Comparison of ENCODE assay signal across 8 mouse cellular contexts in the genomic region with DNA sequence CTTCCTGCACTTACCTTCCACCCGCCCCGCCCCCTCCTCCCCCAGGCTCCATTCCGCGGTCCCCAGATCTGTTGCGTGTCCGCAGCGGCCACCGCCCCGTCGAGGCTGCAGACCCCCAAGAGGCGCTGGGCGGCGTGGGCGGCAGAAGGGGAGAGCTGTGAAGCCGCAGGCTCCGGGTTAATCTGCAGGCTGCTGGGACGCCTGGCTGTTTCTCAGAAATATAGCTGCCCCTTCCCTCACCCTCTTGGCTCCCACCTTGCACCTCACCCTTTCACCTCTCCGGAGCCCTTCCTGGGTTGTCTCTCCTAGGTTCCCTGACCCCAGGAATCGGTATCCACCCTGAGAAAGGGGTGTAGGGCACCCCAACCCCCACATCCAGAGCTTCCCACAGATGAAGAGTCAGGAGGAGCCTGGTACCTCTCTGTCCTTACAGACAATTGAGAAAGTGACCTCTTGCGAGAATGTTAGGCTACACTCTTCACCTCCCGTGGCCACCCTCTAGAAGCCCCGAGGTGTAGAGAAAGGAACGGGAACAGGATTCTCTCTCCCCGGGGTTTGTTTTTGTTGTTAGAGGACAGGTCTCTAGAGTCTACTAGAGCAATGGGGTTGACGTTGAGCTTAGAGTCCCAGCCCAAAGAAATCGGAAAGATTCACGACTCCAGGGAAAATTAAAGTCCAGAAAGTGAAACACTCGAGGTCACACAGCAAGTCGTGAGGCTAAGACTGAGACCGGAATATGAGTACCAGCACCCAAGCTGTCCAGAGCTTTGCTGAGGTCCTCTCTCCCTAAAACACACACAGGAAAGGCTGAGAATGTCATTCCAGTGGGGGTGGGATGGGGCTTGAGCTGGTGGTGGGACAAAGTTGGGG. TPM values are rescaled to one million over a fixed set of nuclear protein-coding genes. Genes with fewer than 3 reads are reported as not detected.
A peak's percentile ranks its signal among the peaks of the same experiment; 100 is the strongest.
DNase-seq lines count a peak whose midpoint lies in the region; ATAC-seq lines count a peak whose summit lies in the region.

No protein-coding gene starts in this region.

- H3K36me3 ChIP-seq in liver, embryonic 11.5 days (ENCODE audit: control insufficient read depth, insufficient read depth, low read length) = no peaks in the 10 kb centered on the region; the same call in 1 of the 2 replicates
- peaks cover 1% of the 10 kb centered on the region; the same call in 1 of the 2 replicates for H3K36me3 ChIP-seq in stomach, embryonic 16.5 days (ENCODE audit: control insufficient read depth, insufficient read depth, low read length)

- peak; percentile 21; the same call in 1 of the 2 replicates for ATAC-seq in liver, embryonic 11.5 days (replicated peaks; ENCODE audit: low FRiP score)
- ATAC-seq in stomach, embryonic 16.5 days (ENCODE audit: insufficient read depth, low FRiP score) = no peak

- no peak overlapping the region for H3K27ac ChIP-seq in liver, embryonic 11.5 days (ENCODE audit: low read depth, low read length)
- no peak overlapping the region for H3K27ac ChIP-seq in stomach, embryonic 16.5 days (ENCODE audit: low read length)

- H3K4me3 ChIP-seq in liver, embryonic 11.5 days (ENCODE audit: low read depth, low read length) = peak overlapping the region; percentile 69
- peak overlapping the region; percentile 66 for H3K4me3 ChIP-seq in stomach, embryonic 16.5 days (replicated peaks; ENCODE audit: low read length)

- 4% methylated on average over 29 of the region's 30 CpGs for WGBS in liver, embryonic 11.5 days
- WGBS in stomach, embryonic 16.5 days = 3% methylated on average over 29 of the region's 30 CpGs

- H3K27me3 ChIP-seq in liver, embryonic 11.5 days (replicated peaks; ENCODE audit: control insufficient read depth, insufficient read depth, low read length) = peaks cover 44% of the 10 kb centered on the region
- peaks cover 6% of the 10 kb centered on the region for H3K27me3 ChIP-seq in stomach, embryonic 16.5 days (ENCODE audit: control insufficient read depth, insufficient read depth, low read length)

- peaks cover 11% of the 10 kb centered on the region; the same call in 1 of the 2 replicates for H3K4me1 ChIP-seq in liver, embryonic 11.5 days (replicated peaks; ENCODE audit: control insufficient read depth, insufficient read depth, low read length)
- no peaks in the 10 kb centered on the region for H3K4me1 ChIP-seq in stomach, embryonic 16.5 days (ENCODE audit: control insufficient read depth, insufficient read depth, low read length)

- peak; percentile 27 for DNase-seq in cerebellum, adult 9-10 months
- DNase-seq in cerebellum, adult 11 months = no peak
- peak; percentile 44 for DNase-seq in retina, embryonic 14.5 days (ENCODE audit: low spot score)
- no peak for DNase-seq in retina, postnatal 1 day
- no peak for DNase-seq in liver, embryonic 11.5 days (ENCODE audit: low spot score)
- no peak for DNase-seq in ovary, postnatal 36 days (ENCODE audit: low spot score)
- no peak for DNase-seq in frontal cortex, postnatal 14 days (ENCODE audit: low spot score in 2 of 2)

- H3K4me2 ChIP-seq in liver, embryonic 11.5 days = peak overlapping the region; percentile 92
- H3K4me2 ChIP-seq in stomach, embryonic 16.5 days (ENCODE audit: low read depth, low read length) = peak overlapping the region; percentile 88

- no peaks in the 10 kb centered on the region for H3K9me3 ChIP-seq in liver, embryonic 11.5 days (ENCODE audit: control insufficient read depth, low read length)
- H3K9me3 ChIP-seq in stomach, embryonic 16.5 days (replicated peaks; ENCODE audit: control insufficient read depth, low read length) = no peaks in the 10 kb centered on the region

- peak overlapping the region; percentile 72 for H3K9ac ChIP-seq in liver, embryonic 11.5 days (ENCODE audit: low read depth, low read length)
- H3K9ac ChIP-seq in stomach, embryonic 16.5 days (ENCODE audit: low read length) = peak overlapping the region; percentile 75

RNA-seq across cellular contexts. Expression of a gene that starts 12.2 kb away (rescaled TPM):
- 33.2 and 34.1 TPM in 2 replicates for polyA plus RNA-seq in liver, embryonic 11.5 days (2014; fragmentation: Nextera tagmentation; extraction: Ambion mirVana)
- polyA plus RNA-seq in stomach, embryonic 16.5 days (2015; fragmentation: Nextera tagmentation; extraction: Ambion mirVana) = 44.3 and 53.1 TPM in 2 replicates

RNA-seq across cellular contexts. Expression of a gene that starts 19.6 kb away (rescaled TPM):
- polyA plus RNA-seq in liver, embryonic 11.5 days (2014; fragmentation: Nextera tagmentation; extraction: Ambion mirVana) = 99.4 and 100 TPM in 2 replicates
- 152 and 157 TPM in 2 replicates for polyA plus RNA-seq in stomach, embryonic 16.5 days (2015; fragmentation: Nextera tagmentation; extraction: Ambion mirVana)

RNA-seq across cellular contexts. Expression of a gene that starts 46.1 kb away (rescaled TPM):
- 12.4 and 13.5 TPM in 2 replicates for polyA plus RNA-seq in liver, embryonic 11.5 days (2014; fragmentation: Nextera tagmentation; extraction: Ambion mirVana)
- 52.1 and 62.2 TPM in 2 replicates for polyA plus RNA-seq in stomach, embryonic 16.5 days (2015; fragmentation: Nextera tagmentation; extraction: Ambion mirVana)

RNA-seq across cellular contexts. Expression of a gene that starts 58.1 kb away (rescaled TPM):
- 6.4 and 8.5 TPM in 2 replicates for polyA plus RNA-seq in liver, embryonic 11.5 days (2014; fragmentation: Nextera tagmentation; extraction: Ambion mirVana)
- 16.4 and 17.0 TPM in 2 replicates for polyA plus RNA-seq in stomach, embryonic 16.5 days (2015; fragmentation: Nextera tagmentation; extraction: Ambion mirVana)

Comparison
In these comparisons a context has a peak if more than half of its experiments do, and no peak if none do; other contexts are left out.
1. DNase-seq: peak in cerebellum, adult 9-10 months (single experiment) and retina, embryonic 14.5 days (single experiment); none in cerebellum, adult 11 months (single experiment), retina, postnatal 1 day (single experiment), liver, embryonic 11.5 days (single experiment), ovary, postnatal 36 days (single experiment) and frontal cortex, postnatal 14 days (0 of 2).